Mouse (Mus musculus): ENCODE measurements around the gene Rprd1b. TPM values are rescaled to one million over a fixed set of nuclear protein-coding genes. Genes with fewer than 3 reads are reported as not detected.
A peak's percentile ranks its signal among the peaks of the same experiment; 100 is the strongest.
"Not testable (repeated sequence)": the region's sequence is repeated elsewhere in the genome, so short reads cannot be mapped to it uniquely, and the experiment has no call there.

Gene Rprd1b
- total RNA-seq, 2 experiments from 2014 or later, result 27.7 to 36.4 TPM

- intact Hi-C loops (cut with DNase I), result no loop called here
- DNase-seq (ENCODE audit: low spot score in 2 of 2), result no peak
These were observed 8.7 kb downstream of the Rprd1b start for GRCm38 (mm10) chr2:158036953-158037352.

DNA sequence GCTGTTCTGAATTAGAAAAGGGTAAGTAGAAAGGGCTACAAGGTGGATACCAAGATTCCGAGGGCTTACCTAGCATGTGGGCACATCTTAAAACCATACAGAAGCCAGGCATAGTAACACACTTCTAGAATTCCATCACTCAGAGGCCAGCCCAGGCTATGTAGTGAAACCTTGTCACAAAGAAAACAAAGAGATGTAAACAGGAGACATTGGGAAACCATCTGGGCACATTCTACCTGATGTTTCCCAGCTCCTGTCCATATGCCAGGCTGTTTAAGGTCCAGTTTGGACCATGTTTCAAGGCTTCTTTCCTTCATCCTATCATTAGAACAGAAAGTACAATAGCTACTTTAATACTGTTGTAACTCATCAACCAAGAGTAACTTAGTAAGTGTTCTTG is 9.3 kb downstream of the Rprd1b start:
- intact Hi-C loops (cut with DNase I), result no loop called here
- DNase-seq (ENCODE audit: low spot score in 2 of 2), result no peak

DNA sequence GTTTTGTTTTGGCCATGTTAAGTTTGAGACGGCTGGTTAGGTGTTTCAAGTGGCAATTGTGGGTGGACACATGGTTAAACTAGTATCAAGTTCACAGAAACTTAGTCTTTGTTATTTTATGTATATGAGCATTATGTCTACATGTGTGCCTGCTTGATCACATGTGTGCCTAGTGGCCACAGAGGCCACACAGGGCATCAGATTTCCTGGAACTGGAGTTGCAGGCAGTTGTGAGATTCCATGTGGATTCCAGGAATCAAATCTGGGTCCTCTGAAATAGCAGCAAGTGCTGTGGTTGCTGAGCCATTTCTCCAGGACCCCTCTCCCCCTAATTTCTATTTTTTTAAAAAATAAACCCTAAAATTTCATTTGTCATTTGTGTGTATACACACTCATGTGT is 11.4 kb downstream of the Rprd1b start:
- DNase-seq (ENCODE audit: low spot score in 2 of 2), result no peak
- intact Hi-C loops (cut with DNase I), result no loop called here

- DNase-seq (ENCODE audit: low spot score in 2 of 2), result no peak
- intact Hi-C loops (cut with DNase I), result no loop called here
These were observed 12.1 kb downstream of the Rprd1b start for GRCm38 (mm10) chr2:158040396-158040795.

DNA sequence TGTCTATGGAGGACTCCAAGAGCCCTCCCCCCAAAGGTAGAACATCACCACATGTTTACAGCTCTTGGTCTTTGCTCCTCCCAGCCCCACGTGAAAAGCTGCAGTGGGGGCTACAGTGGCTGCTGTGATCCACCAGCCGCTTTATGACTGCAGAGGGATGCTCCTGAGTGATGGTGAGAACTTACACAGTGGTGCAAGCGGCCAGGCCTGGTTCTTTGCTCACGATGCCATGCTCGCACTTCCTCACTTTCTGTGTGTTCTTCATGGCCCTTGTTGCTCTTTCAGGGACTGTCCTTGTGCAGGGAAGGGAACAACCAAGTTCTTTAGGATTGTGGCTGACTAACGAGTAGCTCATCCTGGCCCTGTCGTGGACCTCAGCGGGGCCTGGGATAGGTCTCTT is 15.2 kb downstream of the Rprd1b start:
- no peak for DNase-seq (ENCODE audit: low spot score in 2 of 2)
- intact Hi-C loops (cut with DNase I), result no loop called here

- DNase-seq (ENCODE audit: low spot score in 2 of 2), result no peak
- intact Hi-C loops (cut with DNase I), result loop anchor here (5.0 kb wide), 1 partner anchor 156 kb away; no protein-coding TSS in a partner anchor
These were observed 17.9 kb downstream of the Rprd1b start for GRCm38 (mm10) chr2:158046186-158046585.

GRCm38 (mm10) chr2:158047903-158048302 is 19.6 kb downstream of the Rprd1b start:
- DNase-seq (ENCODE audit: low spot score in 2 of 2), result peak in 1 of 2 experiments; percentile 53
- intact Hi-C loops (cut with DNase I), result loop anchor here (5.0 kb wide), 1 partner anchor 154 kb away; no protein-coding TSS in a partner anchor

- intact Hi-C loops (cut with DNase I), result loop anchor here (5.0 kb wide), 1 partner anchor 154 kb away; no protein-coding TSS in a partner anchor
- DNase-seq (ENCODE audit: low spot score in 2 of 2), result no peak
These were observed 20.4 kb downstream of the Rprd1b start for GRCm38 (mm10) chr2:158048718-158049117.

DNA sequence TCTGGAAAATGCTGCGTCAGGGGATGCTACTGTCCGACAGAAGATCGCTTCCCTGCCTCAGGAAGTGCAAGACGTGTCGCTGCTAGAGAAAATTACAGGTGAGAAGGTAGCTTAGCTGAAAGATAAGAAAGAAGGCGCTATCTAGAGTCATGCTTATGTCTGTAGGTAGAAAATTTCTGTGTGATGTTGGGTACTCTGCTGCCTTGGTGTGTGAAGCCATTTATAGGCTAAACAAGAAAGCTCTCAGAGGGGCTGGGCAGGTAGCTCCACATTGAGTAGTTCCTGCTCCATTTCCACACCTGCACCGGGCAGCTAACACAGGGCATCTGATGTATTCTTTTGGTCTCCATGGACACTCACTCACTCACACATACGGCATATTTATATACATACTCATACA is 21.8 kb downstream of the Rprd1b start:
- no peak for DNase-seq (ENCODE audit: low spot score in 2 of 2)

DNA sequence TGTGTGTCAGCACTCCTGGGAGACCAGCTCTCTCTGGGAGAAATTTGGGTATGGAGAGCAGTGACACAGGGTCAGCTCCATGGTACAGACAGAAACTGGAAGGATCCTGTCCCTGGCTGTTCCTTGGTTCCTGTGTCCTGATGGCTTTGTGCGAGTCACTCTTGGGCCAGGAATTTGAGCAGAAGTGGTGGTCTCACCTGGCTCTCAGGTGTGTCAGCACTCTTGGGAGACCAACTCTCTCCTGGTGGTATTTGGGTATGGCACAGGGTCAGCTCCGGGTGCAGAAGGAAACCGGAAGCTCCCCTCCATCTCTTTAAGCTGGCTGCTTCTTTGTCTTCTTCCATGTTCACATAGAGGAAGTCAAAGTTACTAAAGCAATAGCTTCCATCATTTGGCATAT is 26.3 kb downstream of the Rprd1b start:
- intact Hi-C loops (cut with DNase I), result loop anchor here (10.0 kb wide), 1 partner anchor 450 kb away; no protein-coding TSS in a partner anchor
- no peak for DNase-seq (ENCODE audit: low spot score in 2 of 2)

More for the DNA sequence above, 21.8 kb downstream of the Rprd1b start:
- intact Hi-C loops (cut with DNase I), result loop anchor here (10.0 kb wide), 1 partner anchor 445 kb away; no protein-coding TSS in a partner anchor

- intact Hi-C loops (cut with DNase I), result loop anchor here (10.0 kb wide), 1 partner anchor 451 kb away; no protein-coding TSS in a partner anchor
- DNase-seq (ENCODE audit: low spot score in 2 of 2), result not testable (repeated sequence)
These were observed 27.1 kb downstream of the Rprd1b start for GRCm38 (mm10) chr2:158055383-158055782.

GRCm38 (mm10) chr2:158057030-158057429 is 28.7 kb downstream of the Rprd1b start:
- no peak for DNase-seq (ENCODE audit: low spot score in 2 of 2)
- intact Hi-C loops (cut with DNase I), result loop anchor here (10.0 kb wide), 1 partner anchor 452 kb away; no protein-coding TSS in a partner anchor

- intact Hi-C loops (cut with DNase I), result loop anchor here (10.0 kb wide), 1 partner anchor 454 kb away; no protein-coding TSS in a partner anchor
- peak; percentile 27 to 64 for DNase-seq (ENCODE audit: low spot score in 2 of 2)
These were observed 30.2 kb downstream of the Rprd1b start for GRCm38 (mm10) chr2:158058534-158058933.

- intact Hi-C loops (cut with DNase I), result loop anchor here (5.0 to 10.0 kb wide), 3 partner anchors 133 to 455 kb away; no protein-coding TSS in a partner anchor
- no peak for DNase-seq (ENCODE audit: low spot score in 2 of 2)
These were observed 31.4 kb downstream of the Rprd1b start for GRCm38 (mm10) chr2:158059666-158060105.

GRCm38 (mm10) chr2:158063036-158063435 is 34.7 kb downstream of the Rprd1b start:
- no peak for DNase-seq (ENCODE audit: low spot score in 2 of 2)
- intact Hi-C loops (cut with DNase I), result loop anchor here (5.0 to 10.0 kb wide), 2 partner anchors 129 to 282 kb away; no protein-coding TSS in a partner anchor

DNA sequence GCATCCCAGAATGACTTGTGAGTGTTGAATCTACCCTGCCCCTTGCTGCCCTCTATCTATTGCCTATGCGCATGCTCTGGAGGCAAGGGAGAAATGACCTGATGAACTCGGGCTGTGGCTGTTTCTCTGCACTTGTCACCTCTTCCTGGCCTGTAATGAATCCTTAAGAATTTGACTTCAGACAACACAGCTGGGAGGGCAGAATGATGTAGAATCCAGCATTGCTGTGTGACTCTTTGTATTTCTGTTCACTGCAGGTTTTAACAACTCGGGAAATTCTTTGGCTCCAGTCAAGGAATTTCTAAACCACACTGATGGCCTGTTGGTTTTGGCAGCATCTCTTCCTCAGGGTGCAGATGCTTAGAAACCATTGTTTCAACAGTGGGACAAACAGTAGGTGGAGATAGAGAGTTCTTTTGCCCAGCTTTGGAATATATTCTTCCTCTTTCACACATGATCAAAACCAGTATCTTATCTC is 36.3 kb downstream of the Rprd1b start:
- peak; percentile 15 to 45 for DNase-seq (ENCODE audit: low spot score in 2 of 2)
- intact Hi-C loops (cut with DNase I), result loop anchor here (5.0 to 10.0 kb wide), 2 partner anchors 128 to 280 kb away; no protein-coding TSS in a partner anchor

GRCm38 (mm10) chr2:158065064-158065463 is 36.8 kb downstream of the Rprd1b start:
- intact Hi-C loops (cut with DNase I), result loop anchor here (10.0 kb wide), 1 partner anchor 280 kb away; no protein-coding TSS in a partner anchor
- no peak for DNase-seq (ENCODE audit: low spot score in 2 of 2)

DNA sequence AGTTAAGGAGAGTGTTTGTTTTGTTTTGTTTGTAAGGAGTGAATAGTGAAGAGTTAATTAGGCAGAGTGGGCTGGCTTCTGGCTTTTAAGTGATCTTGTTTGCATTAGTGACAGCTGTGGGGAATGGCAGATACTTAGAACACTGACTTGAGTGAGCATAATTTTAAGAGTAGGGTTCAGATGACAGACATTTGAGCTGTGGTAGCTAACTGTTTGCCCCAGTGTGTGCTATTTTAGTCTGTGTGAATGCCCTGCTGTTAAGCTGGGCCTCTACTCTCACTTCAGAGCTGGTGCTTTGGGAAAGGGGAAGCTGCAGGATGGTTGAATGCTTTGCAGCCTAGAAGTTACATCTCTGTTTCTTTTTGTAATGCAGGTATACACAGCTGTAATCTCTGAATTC is 38.2 kb downstream of the Rprd1b start:
- intact Hi-C loops (cut with DNase I), result loop anchor here (10.0 kb wide), 1 partner anchor 278 kb away; no protein-coding TSS in a partner anchor
- no peak for DNase-seq (ENCODE audit: low spot score in 2 of 2)

GRCm38 (mm10) chr2:158067260-158067824 is 39.0 kb downstream of the Rprd1b start:
- intact Hi-C loops (cut with DNase I), result loop anchor here (10.0 kb wide), 1 partner anchor 277 kb away; no protein-coding TSS in a partner anchor

DNA sequence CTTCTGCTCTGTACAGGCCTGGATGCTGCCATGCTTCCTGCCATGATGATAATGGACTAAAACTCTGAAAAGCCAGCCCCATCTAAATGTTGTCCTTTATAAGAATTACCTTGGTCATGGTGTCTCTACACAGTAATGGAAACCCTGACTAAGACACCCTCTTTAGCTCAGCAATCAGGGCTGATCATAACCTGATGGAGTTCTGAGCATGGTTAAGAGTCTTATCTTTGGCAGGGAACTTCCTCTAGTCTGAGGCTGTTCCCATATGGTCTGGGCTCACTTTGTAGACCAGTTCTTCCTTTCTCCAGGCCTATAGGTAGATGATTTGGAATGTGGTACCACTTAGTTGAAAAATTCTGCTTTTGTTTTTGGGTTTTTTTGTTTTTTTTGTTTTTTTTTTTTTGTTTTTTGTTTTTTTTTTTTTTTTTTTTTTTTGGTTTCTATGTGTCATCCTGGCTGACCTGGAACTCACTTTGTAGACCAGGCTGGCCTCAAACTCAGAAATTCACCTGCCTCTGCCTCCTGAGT is 40.2 kb downstream of the Rprd1b start:
- intact Hi-C loops (cut with DNase I), result loop anchor here (10.0 kb wide), 1 partner anchor 276 kb away; no protein-coding TSS in a partner anchor
- no peak for DNase-seq (ENCODE audit: low spot score in 2 of 2)

More at GRCm38 (mm10) chr2:158067260-158067824, 39.0 kb downstream of the Rprd1b start:
- no peak for DNase-seq (ENCODE audit: low spot score in 2 of 2)

Measured in left cerebral cortex, postnatal 14 days (tissue).